Mouse (Mus musculus): ENCODE measurements around the gene Gm8206. TPM values are rescaled to one million over a fixed set of nuclear protein-coding genes. Genes with fewer than 3 reads are reported as not detected.
"Not testable (repeated sequence)": the region's sequence is repeated elsewhere in the genome, so short reads cannot be mapped to it uniquely, and the experiment has no call there.

The Gm8206 gene
- 6.7 and 7.0 TPM in 2 replicates for polyA plus RNA-seq (2015; fragmentation: Nextera tagmentation; extraction: Ambion mirVana)

GRCm38 (mm10) chr14:6093842-6094241 is at the start of gene Gm8206:
Gene Gm8206, minus strand, starts transcription at chr14:6093942.
- not testable (repeated sequence) for H3K9ac ChIP-seq; ATAC-seq (ENCODE audit: low FRiP score, low read depth); H3K36me3 ChIP-seq; H3K4me3 ChIP-seq; H3K27ac ChIP-seq (replicated peaks); H3K4me2 ChIP-seq; H3K4me1 ChIP-seq (replicated peaks); H3K27me3 ChIP-seq; H3K9me3 ChIP-seq
- 97% methylated on average over 3 of the region's 3 CpGs for WGBS

DNA sequence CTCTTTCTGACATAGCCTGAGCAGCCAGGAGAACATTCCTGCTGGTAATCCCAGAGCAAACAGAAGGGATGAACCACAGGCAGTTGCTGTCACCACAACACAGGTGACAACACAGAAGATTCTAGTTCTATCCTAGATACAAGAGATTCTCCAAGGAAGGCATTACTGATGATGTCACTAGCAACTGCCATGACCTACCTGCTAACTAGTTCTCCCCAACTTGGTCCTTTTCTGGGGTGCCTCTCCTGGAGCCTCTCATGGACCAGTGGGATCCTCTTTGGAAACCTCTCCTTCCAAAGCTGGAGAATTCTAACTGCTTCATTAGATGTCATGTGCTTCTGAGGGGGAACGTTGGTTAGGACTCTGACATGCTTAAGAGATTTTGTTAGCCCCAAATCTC is 32.0 kb upstream of the Gm8206 start, which contains the start of gene Gm3476:
Gene Gm3476 (minus strand): TSS at position 101 of the 400 bp plus-strand sequence.
- H3K9me3 ChIP-seq; H3K27ac ChIP-seq (replicated peaks); H3K36me3 ChIP-seq; H3K4me3 ChIP-seq; H3K27me3 ChIP-seq; ATAC-seq (ENCODE audit: low FRiP score, low read depth); H3K9ac ChIP-seq; H3K4me2 ChIP-seq; H3K4me1 ChIP-seq (replicated peaks): not testable (repeated sequence)
- WGBS: no CpG with 5 or more reads among the region's 1 CpGs

GRCm38 (mm10) chr14:6108272-6108925 is 14.7 kb upstream of the Gm8206 start, which contains the start of gene Gm3468:
Gene Gm3468, minus strand, starts transcription at chr14:6108665.
- H3K9me3 ChIP-seq; H3K36me3 ChIP-seq; H3K27me3 ChIP-seq; H3K4me1 ChIP-seq (replicated peaks): not testable (repeated sequence)
- peak within 1 kb of the TSS; percentile 29; the same call in 1 of the 2 replicates for H3K9ac ChIP-seq
- peak within 1 kb of the TSS; percentile 42 for H3K4me3 ChIP-seq
- peak; percentile 94 for ATAC-seq (ENCODE audit: low FRiP score, low read depth)
- under 1% methylated on average over 40 of the region's 51 CpGs for WGBS
- peak within 1 kb of the TSS; percentile 45; the same call in 1 of the 2 replicates for H3K27ac ChIP-seq (replicated peaks)
- H3K4me2 ChIP-seq: peak within 1 kb of the TSS; percentile 52

GRCm38 (mm10) chr14:6107500-6107899 is 13.8 kb upstream of the Gm8206 start:
- 12% methylated on average over 9 of the region's 9 CpGs for WGBS
- peak overlapping the region; percentile 42 for H3K4me3 ChIP-seq
- H3K4me1 ChIP-seq (replicated peaks); H3K36me3 ChIP-seq; ATAC-seq (ENCODE audit: low FRiP score, low read depth); H3K27ac ChIP-seq (replicated peaks); H3K27me3 ChIP-seq; H3K9me3 ChIP-seq: not testable (repeated sequence)
- 0 out of 2 replicates have a peak overlapping the region, but pooled peaks have one; percentile 29 for H3K9ac ChIP-seq
- peak overlapping the region; percentile 52 for H3K4me2 ChIP-seq

DNA sequence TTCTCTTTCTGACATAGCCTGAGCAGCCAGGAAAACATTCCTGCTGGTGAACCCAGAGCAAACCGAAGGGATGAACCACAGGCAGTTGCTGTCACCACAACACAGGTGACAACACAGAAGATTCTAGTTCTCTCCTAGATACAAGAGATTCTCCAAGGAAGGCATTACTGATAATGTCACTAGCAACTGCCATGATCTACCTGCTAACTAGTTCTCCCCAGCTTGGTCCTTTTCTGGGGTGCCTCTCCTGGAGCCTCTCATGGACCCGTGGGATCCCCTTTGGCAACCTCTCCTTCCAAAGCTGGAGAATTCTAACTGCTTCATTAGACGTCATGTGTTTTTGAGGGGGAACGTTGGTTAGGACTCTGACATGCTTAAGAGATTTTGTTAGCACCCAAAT is 35.6 kb downstream of the Gm8206 start, which contains the start of gene Gm6337:
Gene Gm6337 (minus strand): TSS at position 101 of the 400 bp plus-strand sequence.
- not testable (repeated sequence) for H3K9me3 ChIP-seq; H3K4me3 ChIP-seq; H3K4me1 ChIP-seq (replicated peaks); H3K4me2 ChIP-seq; H3K27ac ChIP-seq (replicated peaks); H3K36me3 ChIP-seq; H3K9ac ChIP-seq; ATAC-seq (ENCODE audit: low FRiP score, low read depth); H3K27me3 ChIP-seq
- 84% methylated on average over 4 of the region's 4 CpGs for WGBS

DNA sequence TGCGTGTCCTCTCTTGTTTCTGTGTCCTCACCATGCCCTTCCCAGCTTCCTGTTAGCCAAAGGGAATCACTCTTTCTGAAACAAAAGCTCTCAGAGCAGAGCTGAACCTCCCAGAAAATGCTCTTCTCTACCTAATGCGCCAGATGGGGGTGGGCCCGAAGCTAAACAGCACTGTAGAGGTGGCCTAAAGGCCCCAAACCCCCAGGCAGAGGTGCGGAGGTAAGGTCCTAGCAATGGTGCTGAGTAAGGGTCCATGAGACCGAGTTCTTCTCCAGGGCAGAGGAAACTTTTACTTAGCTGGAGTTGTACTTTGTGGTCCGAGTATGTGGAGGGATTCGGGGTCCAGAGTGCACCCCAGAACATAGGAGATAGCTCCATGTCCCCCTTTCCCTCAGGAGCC is 106.6 kb downstream of the Gm8206 start:
- WGBS: 87% methylated on average over 7 of the region's 7 CpGs
- not testable (repeated sequence) for H3K4me2 ChIP-seq; H3K36me3 ChIP-seq; H3K4me3 ChIP-seq; H3K4me1 ChIP-seq (replicated peaks); H3K9me3 ChIP-seq; ATAC-seq (ENCODE audit: low FRiP score, low read depth); H3K27me3 ChIP-seq; H3K9ac ChIP-seq; H3K27ac ChIP-seq (replicated peaks)

- not testable (repeated sequence) for H3K4me1 ChIP-seq (replicated peaks); H3K9ac ChIP-seq; ATAC-seq (ENCODE audit: low FRiP score, low read depth); H3K36me3 ChIP-seq; H3K9me3 ChIP-seq; H3K27me3 ChIP-seq; H3K27ac ChIP-seq (replicated peaks); H3K4me3 ChIP-seq; H3K4me2 ChIP-seq
- WGBS: 79% methylated on average over 2 of the region's 2 CpGs
Observed at GRCm38 (mm10) chr14:5979037-5979436, 114.7 kb downstream of the Gm8206 start, which contains the start of gene Gm3453. Gene Gm3453, minus strand, starts transcription at chr14:5979137.

Other genes starting within 250 kb of the Gm8206 start
- 1.3 and 1.6 TPM in 2 replicates for gene Gm8237, start 213.6 kb downstream of the Gm8206 start, polyA plus RNA-seq (2015; fragmentation: Nextera tagmentation; extraction: Ambion mirVana)
- gene Gm3248, start 132.2 kb downstream of the Gm8206 start, polyA plus RNA-seq (2015; fragmentation: Nextera tagmentation; extraction: Ambion mirVana): 4.0 and 4.4 TPM in 2 replicates
- not detected in 2 replicates for gene Gm3453, start 114.8 kb downstream of the Gm8206 start, polyA plus RNA-seq (2015; fragmentation: Nextera tagmentation; extraction: Ambion mirVana)
- gene Gm6337, start 35.7 kb downstream of the Gm8206 start, polyA plus RNA-seq (2015; fragmentation: Nextera tagmentation; extraction: Ambion mirVana): not detected in 2 replicates
- 3.8 and 5.8 TPM in 2 replicates for gene Gm3468, start 14.7 kb upstream of the Gm8206 start, polyA plus RNA-seq (2015; fragmentation: Nextera tagmentation; extraction: Ambion mirVana)
- gene Gm3476, start 31.9 kb upstream of the Gm8206 start, polyA plus RNA-seq (2015; fragmentation: Nextera tagmentation; extraction: Ambion mirVana): not detected in 2 replicates
- 0.08 TPM in 1 of 2 replicates, not detected in the other for gene Gm21560, start 125.3 kb upstream of the Gm8206 start, polyA plus RNA-seq (2015; fragmentation: Nextera tagmentation; extraction: Ambion mirVana)
- gene Gm3411, start 193.3 kb upstream of the Gm8206 start, polyA plus RNA-seq (2015; fragmentation: Nextera tagmentation; extraction: Ambion mirVana): 8.1 and 8.2 TPM in 2 replicates
- not detected in 2 replicates for gene Gm21103, start 210.9 kb upstream of the Gm8206 start, polyA plus RNA-seq (2015; fragmentation: Nextera tagmentation; extraction: Ambion mirVana)
- gene Gm3618, start 249.7 kb upstream of the Gm8206 start, polyA plus RNA-seq (2015; fragmentation: Nextera tagmentation; extraction: Ambion mirVana): not detected in 2 replicates

Data from hindbrain, embryonic 15.5 days (tissue).